Mouse (Mus musculus) kidney, adult 11 months (tissue): ENCODE measurements around the gene Cga.

ENCODE experiments used
- DNase-seq: peaks from one replicate; pipeline ENCODE4 v3.0.0; 2022

The Cga gene

DNA sequence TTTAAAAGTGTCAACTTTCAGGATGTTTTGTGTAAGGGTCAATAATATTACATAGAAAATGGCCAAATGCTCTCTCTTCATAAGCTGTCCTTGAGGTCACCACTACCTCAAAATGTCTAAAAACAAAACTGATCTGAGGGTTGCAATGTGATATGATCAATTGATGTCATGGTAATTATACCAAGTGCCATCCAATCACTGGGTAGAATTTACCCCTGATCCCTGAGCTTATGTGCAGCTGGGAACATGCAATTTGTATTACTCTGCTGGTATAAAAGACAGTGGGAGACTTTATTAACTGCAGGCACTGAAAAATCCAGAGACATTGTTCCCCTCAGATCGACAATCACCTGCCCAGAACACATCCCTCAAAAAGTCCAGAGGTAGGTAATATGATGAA, at the start of gene Cga:
Gene Cga, plus strand, starts transcription at position 301 of the 400 bp plus-strand sequence.
- DNase-seq: no peak

DNA sequence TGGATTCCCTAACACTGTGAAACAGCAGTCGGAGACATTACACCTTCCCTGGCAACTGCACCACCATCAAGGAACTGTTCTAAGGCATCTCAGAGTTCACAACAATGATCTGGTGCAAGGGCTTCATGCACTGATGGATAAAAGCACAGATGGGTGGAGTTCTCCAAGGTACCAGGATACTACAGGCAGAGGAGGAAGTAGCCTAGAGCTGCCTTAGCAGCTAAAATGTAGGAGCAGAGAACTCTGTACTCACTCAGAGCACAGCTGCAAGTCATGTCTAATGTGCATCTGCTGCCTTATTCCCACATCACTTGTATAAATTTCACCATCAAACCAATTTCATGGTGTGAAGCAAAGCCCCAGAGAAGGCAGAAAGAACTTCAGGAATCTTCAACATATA, 49.7 kb upstream of the Cga start:
- DNase-seq: no peak

DNA sequence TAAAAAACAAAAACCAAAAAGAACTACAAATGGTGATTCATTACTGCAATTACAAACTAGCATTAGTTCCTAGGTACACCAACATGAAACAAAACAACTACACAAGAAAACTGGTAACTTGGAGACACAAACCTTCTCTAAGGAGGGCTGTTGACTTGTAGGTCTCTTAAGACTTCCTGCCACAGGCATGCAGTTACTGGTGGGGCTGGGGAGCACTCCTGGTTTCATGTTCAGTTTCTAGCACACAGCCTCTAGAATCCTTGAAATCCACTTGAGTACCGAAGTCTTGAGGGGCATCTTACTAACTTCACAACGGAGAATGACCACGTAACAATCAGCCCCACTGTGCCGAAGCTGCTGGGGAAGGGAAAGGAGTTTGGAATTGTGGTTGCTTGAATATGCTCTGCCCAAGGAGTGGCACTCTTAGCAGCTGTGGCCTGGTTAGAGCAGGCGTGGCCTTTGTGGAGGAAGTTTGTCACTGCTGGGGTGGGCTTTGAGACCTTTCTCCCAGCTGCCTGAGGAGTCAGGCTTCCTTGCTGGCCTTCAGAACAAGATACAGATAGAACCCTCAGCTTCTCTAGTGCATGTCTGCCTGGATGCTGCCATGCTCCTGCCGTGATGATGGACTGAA, 45.8 kb upstream of the Cga start:
- no peak for DNase-seq

DNA sequence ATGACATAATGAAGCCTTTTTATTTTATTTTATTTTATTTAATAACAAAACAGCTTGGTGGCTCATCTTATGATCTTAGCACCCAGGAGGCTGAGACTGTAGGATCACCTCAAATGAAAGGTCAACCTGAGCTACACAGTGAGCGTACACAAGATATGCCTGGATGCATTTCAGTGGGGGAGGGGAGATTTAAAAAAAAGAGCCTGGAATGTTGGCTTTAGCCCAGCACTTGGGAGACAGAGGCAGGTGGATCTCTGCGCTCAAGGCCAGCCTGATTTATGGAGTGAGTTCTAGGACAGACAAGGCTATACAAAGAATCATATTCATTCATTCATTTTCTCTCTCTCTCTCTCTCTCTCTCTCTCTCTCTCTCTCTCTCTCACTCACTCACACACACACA, 43.4 kb upstream of the Cga start:
- DNase-seq: no peak

DNA sequence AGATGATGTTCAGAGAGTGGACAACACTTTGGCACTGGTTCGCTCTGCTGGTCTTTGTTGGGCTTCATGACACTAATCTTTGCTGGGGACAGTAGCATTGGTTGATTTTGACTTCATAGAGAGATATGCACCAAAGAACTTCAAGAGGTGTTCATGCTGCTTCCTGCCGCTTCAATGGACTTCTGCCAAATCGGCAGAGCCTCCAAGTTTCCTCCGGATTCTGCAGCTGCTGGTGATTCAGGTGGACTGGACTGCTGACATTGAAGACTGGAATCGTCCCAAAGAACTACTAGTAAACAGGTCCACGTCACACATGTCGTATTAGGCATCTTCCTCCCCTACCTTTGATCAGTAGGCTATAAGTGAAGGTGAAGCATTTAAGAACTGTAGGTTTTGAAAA, 41.5 kb upstream of the Cga start:
- DNase-seq: peak; percentile 17

DNA sequence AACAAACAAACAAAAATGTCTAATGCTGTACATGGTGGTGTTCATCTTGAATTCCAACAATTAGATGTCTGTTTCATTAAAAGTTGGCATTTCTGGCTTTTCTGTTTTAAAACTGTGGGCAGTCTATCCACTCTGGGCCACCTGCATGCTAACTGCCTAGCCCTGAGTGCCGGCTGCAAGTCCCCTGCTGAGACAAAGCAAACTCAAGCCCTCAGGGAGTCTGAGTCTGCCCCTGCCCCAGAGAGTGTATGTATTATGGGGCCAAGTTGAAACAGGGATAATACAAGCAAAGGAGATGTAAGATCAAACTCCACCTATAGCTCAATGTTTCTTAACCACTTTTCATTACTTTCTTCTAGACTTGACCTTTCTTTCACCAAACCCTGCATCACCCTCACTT, 37.6 kb upstream of the Cga start:
- DNase-seq: no peak

DNA sequence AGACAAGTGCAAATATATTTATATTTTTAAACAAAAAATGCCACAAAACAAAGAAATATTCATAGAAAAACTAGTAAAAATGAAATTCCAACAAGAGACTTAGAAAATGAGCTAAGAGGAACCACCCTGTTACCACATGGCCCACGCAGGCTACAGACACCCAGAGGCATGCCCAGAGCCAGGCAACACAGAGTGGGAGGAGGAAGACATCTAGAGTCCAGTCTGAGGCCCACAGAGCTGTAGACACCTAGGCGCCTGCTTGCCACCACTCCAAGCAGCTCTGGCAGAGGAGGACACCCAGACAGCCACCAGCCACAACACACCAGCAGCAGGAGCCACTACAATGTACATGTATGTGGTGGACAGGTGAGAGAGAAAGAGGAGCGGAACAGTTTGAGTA, 34.7 kb upstream of the Cga start:
- no peak for DNase-seq

DNA sequence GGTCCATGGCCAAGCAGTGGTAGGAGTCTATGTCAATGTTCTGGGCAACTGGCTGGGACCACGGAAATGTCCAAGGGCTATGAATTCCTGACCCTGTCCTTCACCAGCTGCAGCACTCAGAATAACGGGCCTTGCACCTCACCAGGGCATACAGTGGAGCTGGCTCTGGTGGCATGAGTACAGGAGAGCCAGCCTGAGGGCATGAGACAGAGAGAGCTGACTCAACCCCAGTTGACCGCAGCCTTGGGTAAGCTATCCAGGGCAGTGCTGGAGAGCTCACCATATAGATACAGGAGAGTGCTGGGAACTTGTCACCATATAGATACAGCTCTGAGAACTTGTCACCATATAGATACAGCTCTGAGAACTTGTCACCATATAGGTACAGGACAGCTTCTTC, 34.2 kb upstream of the Cga start:
- no peak for DNase-seq

DNA sequence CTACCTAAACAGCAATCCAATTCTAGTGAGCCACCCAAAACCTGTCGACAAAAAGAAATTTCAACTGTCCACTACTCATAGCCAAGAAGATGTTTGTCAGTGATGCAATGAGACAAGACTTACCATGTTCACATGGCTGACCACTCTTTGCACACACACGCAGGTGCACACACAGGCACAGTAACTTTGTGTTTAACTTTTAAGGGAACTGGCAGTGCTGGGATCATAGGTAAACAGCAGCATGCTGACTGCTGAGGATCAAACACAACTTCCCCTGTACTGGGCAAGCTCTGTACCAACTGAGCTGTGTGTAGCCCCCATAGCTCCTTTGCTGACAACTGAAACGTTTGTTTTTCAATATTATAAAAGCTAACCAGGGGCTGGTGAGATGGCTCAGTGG, 32.1 kb upstream of the Cga start:
- no peak for DNase-seq

DNA sequence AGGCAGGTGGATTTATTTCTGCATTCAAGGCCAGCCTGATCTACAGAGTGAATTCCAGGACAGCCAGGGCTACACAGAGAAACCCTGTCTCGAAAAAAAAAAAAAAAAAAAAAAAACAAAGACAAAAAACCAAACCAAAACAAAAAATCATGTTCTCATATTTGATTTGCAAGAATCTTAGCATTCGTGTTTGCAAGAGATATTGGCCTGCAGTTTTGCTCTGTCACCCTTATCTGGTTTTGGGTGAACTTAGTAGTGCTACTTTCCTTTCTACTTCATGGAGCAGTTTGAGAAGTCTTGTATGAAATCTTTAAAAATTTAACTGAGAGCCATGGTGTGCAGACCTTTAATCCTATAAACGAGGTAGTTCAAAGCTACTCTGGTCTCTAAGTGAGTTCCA, 23.8 kb upstream of the Cga start:
- DNase-seq: no peak

DNA sequence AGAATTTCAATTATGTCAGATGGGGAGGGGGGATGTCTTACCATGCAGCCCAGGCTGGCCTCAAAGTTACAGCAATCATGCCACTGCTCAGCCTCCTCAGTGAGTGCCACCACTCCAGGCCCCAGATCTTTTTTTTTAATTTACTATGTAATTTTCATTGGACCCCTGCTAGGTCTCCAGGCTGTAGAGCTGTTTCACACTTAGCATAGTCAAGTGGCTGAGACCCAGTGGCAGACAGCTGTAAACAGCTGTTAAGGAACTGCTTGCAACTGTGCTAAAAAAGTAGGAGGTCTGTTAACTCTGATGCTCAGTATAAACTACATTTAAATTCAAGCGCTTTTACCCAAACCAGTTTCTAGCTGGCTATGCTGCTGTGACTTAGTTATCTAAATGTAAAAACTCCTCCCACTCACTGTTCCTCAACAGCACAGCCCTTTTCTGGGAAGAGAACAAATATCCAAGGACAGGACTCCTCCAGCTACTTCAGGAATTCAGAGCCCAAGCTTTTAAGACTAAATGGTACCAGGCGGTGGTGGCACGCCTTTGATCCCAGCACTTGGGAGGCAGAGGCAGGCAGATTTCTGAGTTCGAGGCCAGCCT, 20.6 kb upstream of the Cga start:
- DNase-seq: no peak

DNA sequence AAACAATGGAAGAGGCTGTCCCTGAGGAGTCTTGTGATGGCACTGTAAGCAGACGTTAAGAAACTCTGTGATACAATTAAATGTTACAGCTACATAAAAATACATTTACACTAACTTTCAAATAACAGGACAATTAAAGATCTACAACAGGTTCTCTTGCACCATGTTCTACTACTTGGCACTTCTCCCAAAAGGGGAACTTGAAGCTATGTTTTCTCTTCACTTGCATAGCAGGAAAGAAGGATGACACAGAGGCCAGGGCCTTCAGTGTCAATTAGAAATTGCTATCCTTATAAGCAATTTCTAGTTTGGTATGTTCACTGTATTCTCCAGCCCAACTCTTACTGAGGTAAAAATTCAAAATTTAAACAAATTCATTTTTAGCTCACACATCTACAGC, 19.3 kb upstream of the Cga start:
- no peak for DNase-seq

DNA sequence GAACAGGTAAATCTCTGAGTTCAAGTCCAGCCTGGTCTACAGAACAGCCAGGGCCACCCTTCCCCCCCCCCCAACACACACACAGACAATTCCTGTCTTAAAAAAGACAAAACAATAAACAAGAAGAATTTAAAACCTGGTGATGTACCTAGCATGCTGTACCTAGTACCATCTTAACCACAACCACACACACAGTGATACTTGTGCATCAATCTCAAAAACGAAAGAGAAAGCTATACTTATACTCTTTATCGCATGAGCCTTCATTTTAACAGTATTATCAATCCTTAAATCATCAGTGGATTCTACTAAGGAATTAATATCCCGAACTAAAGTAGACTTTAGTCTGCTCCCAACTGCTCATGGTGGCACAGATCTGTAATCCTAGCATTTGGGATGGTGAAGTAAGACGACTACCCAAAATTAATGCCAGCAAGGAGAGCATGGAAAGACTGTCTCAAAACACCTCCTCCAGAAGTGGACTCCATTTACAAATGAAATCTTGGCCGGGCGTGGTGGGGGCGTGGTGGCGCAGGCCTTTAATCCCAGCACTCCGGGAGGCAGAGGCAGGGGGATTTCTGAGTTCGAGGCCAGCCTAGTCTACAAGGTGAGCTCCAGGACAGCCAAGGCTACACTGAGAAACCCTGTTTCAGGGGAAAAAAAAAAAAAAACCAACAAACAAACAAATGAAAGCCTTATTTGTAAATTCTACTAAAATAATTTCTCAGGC, 12.5 kb upstream of the Cga start:
- no peak for DNase-seq

DNA sequence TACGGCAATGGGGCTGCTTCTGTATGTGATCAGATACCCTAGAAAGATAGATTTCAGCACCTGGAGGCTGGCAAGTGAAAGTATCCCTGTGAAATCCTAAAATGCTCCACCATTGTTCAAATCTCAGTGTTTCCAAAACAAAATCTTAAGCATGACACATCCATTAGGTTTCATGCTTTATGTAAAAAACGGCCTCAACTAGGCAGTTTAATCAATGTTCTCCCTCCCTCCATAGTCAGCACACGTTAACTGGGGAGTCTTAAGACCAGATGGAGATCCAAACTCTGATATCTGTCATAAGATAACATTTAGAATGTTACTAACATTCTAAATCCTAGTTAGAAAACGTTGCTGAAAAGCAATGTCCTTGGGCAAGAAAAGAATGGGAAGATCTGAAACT, 11.7 kb upstream of the Cga start:
- DNase-seq: no peak

DNA sequence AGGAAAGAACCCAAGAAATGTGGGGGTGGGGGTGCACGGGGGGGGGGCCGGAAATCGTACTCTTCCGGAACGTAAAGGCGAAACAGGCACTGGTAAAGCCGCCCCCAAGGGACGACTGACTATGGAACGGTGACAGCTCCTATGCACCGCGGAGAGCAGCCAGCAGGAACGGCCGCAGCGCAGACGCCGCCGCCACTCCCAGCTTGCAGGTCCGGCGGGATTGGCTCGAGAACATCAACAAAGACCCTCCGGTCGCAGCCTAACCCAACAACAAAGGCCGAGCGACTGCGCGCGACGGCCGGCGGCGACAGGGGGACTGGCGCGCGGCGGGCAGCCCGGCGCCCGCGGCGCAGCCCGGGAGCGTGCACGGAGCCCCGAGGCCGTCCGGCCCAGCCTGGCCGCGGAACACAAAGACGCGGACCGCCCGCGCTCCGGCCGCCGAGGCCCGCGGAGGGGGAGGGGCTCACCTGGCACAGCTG, 11.2 kb upstream of the Cga start:
- DNase-seq: no peak

DNA sequence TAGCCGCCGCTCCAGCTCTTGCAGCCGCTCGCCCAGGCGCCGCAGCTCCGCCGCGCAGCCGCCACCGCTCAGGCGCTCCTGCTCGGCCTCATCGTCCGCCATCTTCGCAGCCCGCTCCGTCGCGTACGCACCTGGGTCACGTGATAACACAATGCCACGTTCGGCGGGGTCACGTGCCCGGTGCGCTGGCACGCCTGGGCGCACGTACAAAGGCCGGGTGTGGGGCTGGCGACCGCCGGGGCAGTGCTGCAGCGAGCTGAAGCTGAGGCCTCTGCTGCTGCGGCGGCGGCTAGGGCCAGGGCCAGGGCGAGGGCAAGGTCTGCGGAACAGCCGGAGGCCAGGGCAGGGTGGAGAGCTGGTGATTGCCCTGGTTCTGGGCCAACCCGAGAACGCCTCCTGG, 10.8 kb upstream of the Cga start, which contains the start of gene Zfp292:
Gene Zfp292, minus strand, starts transcription at position 143 of the 400 bp plus-strand sequence.
- DNase-seq: peak; percentile 96

DNA sequence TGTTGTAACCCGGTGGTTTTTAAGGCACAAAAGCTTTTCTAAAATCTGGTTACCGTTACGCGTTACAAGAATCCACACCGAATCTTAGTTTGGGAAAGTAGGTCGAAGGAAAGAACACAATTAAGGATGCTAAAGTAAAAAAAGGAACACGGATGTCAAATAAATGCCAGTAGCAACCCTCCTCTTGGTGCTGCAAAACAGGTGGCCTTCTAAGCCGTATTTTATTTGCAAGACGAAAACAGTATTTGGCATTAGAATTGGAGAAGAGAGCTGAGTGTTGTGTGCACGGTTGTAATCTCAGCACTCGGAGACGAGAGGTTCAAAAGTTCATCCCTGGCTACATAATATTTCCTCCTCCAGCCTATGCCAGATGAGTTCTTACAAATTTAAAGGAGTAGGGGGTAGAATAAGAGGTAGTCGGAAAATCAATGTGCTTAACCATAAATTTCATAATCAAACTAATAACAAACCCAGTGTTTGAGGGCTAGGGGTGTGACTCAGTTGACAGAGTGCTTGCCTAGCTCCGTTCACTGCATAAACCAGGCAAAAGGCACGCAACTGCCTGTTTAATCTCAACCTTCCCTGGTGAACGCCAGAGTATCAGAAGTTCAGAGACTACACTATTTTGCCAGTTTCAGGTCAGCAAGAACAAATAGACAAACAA, 10.1 kb upstream of the Cga start:
- DNase-seq: no peak

DNA sequence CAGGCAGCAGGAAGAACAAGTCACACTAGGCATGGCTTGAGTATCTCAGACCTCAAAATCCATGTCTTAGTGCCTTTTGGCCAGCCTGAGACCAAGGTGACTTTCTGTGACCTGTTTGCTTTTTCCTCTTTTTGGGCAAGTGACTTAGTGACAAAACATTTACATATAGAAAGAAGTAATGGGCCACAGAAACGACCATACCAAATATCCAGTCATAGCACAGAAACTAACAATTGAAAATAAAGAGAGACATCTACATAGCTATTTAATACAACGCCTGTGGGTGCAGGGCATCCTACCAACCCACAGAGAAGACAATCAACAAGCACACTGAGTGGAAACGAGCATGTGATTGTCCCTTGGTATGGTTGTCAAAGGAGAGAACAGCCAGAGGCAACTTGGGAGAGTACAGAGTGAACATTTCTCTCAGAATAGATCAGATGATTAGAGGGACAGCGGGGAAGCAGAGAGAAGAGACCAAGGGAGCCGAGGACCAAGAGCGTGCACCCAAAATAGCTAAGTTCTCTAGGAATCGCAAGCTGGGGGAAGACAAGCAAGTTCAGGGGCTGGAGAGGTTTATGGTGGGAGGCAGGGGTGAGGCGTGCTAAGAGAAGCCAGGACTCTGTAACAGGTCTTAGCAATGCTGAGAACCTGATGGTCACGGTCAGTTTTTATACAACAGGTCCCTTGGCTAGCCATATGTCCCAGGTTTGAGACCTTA, 7.8 kb upstream of the Cga start:
- DNase-seq: no peak

DNA sequence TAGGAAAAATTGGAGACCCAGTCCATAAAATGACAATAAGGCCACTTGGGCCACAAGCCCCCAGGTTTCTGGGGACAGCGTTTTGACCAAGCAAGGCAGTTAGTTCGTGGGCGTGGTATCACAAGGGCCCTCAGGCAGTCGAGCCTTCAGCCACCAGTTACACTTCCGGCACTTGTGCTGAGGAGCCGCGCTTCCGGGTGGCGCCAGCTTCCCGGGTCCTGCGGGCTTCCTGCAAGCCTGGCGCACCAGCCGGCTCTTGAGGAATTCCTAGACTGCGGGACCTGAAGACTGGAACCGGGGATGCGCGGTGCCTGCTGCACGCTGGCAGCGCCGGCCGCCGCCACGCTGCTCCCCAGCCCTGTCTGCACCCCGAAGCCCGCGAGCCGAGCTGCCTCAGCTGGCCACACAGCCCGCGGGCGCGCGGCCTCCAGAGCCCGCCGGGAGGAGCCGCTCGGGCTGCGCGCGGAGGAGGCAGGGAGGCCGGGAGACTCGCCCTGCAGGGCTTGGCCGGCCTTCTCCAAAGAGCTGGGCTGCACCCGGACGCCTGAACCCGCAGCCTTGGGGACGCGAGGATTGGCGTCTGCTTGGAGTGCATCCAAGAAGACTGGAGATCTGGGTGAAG, 7.0 kb upstream of the Cga start:
- DNase-seq: peak; percentile 80

DNA sequence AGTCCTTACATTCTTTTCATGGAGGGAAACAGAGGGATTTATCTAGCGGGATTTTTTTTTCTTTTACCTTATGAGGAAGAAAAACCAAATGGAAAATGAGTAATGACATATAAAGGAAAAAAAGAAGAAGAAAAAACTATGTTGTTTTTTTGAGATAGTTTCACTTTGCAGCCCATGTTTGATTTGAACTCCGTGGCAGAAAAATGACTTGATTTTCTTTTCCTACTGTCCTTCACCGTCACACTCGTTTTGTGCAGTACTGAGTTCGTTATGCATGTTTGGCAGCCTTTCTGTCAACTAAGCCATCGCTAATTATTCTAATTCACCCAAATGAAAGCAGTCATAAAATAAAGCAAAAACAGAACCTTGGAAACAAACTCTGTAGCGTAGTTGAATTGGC, 6.3 kb upstream of the Cga start:
- no peak for DNase-seq

DNA sequence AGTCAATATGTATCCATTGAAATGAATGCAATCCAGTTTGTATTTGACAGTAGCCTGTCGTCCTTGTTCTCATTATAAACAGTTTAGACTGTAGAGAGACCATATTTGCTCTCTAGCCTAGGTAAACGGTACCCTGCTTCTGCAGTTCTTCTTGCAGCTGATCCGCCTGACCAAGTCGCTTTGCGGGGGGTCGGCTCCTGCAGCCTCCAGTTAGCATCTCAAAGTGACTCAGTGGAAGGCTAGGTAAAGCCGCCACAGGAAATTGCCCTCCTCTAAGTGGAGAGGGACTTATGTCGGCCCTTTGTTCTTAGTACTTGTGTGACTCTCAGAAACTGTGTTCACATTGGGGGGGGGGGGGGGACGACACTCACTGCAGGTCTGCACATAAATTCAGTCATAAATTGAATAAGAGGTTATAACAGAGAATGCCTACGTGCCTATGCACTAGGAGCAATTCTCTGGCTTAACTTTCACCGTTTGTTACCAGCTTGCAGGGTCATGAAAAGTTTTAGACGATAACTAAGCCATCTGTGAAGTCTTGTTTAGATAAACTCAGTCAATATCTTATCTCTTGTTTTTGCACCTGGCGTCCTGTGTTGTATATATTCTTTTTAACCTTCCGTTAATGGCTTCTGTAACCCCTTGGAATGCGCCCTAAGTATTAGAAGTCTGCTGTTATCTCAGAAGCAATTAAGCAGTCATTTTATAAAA, 4.3 kb upstream of the Cga start:
- DNase-seq: no peak

DNA sequence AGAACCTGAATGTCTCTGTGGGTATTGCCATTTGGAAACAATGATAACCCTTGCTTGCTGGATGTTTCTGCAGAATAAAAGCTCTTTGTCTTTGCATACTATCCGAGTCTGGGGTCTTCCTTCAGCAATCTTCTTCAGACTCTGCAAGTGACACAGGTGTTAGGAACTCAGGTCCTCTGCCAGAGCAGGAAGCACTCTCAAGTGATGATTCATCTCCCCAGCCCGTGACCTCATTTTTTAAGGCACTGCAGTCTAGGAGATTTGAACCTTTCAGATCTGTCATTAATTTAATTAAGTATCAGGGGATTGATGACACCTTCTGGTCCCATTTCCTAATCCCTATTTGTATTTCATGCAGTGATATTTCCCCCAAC, 3.8 kb upstream of the Cga start:
- no peak for DNase-seq
